Mouse (Mus musculus) cerebellum, postnatal 36 days (tissue): Measurements from ENCODE around the gene Gm20388.

Experiments
- DNase-seq, 2 experiments: peaks; one replicate each; pipeline ENCODE4 v3.0.0; 2021 to 2022; ENCODE audit warnings: mixed read lengths in 2 of 2

Gene Gm20388

GRCm38 (mm10) chr8:122512392-122512791 is 2601.8 kb downstream of the Gm20388 start:
- DNase-seq: no peak

DNA sequence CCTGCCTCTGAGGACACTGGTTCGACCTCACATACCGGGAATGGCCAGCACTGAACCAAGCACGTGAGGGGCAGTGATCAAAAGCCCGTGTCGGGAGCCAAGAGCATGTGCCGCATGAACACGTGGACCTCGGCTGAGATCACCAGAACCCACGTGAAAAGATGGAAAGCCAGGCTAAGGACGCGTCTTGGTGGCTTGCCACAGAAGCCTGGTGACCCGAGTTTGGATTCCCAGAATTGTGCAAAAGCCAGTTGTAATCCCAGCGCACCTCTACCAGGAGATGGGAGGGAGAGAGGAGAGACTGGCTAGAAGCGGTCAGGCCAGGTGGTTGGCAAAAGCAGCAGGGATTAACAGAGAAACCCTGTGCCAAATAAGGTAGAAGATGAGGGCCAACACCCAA is 2605.1 kb downstream of the Gm20388 start:
- no peak for DNase-seq

GRCm38 (mm10) chr8:122517541-122518190 is 2607.0 kb downstream of the Gm20388 start:
- DNase-seq: no peak

- no peak for DNase-seq
Measured at GRCm38 (mm10) chr8:122520611-122521010, 2610.0 kb downstream of the Gm20388 start.

- peak in 1 of 2 experiments; percentile 16 for DNase-seq
Measured at GRCm38 (mm10) chr8:122522796-122523651, 2612.4 kb downstream of the Gm20388 start.

DNA sequence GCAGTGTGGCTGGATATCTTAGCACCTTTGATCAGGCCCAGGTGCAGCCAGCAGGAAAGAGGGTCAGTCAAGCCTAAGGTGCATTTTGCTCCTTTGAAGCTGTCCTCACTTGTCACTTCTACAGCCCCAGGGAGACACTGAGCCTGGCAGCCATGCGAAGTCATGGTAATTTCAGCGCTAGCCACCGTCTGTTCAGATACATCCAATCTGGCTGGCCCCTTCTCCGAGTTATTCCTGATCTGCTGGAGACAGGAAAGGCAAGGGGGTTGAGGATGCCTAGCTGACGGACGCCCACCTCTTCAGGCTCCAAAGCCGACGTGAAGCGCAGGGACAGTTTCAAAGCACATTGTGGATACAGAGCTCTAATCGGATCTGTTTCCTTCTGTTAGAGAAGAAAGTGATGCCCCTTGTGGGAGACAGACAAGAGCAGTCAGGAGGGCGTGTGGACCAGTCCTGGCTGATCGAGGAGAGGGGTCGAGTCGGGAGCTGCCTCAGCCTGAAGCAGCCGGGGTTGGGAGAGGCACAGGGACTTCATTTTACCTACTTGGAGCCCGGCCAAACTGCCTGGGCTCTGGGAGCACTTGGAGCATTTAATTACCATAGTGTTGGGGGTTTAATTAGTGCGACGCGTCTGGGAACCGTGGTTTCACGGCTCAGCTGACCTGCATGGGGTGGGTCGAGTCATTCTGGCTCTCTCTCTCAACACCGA is 2613.2 kb downstream of the Gm20388 start:
- peak; percentile 23 to 29 for DNase-seq

- DNase-seq: no peak
Measured at GRCm38 (mm10) chr8:122524506-122524905, 2613.9 kb downstream of the Gm20388 start.

GRCm38 (mm10) chr8:122525004-122525403 is 2614.4 kb downstream of the Gm20388 start:
- no peak for DNase-seq

DNA sequence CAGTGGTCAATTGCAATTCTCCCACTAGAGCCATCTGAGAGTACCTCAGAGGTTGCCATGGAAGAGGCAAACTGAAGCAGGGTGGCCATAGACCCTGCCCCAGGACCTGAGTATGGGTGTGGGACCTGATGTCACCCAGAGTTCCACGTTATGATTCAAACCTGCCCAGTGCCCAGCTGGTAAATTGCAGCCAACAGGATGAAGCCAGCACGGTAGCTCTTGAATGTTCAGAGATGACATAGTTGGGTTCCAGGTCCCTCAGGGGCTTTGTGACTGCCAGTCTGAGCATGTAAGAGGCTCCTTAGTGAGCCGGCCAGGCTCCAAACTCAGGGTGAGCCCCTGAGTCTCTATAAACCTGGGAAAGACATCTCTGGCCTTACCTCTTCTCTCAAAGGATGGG is 2615.4 kb downstream of the Gm20388 start:
- DNase-seq: no peak

GRCm38 (mm10) chr8:122526526-122527170 is 2616.0 kb downstream of the Gm20388 start:
- no peak for DNase-seq

- DNase-seq: no peak
Measured at GRCm38 (mm10) chr8:122527937-122528336, 2617.3 kb downstream of the Gm20388 start.

DNA sequence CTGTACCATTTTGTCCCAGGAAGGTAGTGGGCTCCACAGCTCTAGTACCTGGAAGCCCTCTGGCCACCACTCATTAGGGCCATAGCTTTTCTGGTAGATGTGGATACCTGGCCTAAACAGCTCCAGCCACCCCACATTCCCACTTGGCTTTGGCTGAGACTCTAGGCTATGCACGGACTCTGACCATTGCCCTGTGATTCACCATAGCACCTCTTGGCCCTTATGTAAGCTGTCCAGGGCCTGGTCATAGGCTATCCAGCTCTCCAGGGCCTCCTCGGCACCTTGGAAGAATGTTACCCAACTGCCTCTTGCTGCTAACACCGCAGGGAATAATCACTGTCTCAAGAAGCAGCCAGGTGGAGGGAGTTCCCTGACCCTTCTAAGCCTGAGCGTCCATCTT is 2618.5 kb downstream of the Gm20388 start:
- DNase-seq: no peak

DNA sequence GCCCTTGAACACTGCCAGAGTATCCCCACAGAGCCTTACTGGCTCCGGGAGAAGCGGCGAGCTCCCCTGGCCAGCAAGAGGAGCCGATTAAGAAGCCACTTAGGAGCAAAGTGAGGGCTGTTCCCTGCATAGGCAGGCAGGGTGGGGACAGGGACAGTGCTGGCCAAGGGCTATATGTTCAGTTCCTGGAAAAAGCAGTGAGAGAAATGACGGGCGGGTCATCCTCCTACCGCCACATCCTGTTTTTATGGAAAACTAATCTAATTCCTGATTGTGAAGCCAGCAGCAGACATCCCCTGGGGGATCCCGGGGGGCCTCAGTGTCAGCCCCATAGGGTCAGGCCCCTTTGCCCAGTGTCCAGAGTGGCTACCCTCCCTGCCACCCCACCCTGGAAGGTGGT is 2620.7 kb downstream of the Gm20388 start:
- no peak for DNase-seq

DNA sequence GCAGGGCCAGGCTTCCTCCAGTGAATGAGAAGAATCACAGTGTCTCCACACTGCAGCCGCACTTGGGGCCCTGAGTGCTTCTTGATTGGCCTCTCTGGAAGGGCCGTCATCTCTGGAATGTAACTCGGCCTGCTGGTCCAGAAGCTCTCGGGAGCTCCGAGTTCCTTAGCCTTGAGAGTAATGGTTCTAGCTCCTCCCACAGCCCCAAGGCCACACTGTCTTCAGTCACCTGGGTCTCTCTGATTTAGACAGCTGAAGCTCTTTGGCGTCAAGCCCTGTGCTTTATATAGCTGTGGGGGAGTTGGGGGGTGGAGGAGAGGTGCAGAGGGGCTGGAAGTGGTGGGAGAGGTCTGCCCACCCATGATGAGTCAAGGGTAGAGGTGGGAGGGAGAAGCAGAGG is 2626.4 kb downstream of the Gm20388 start:
- no peak for DNase-seq

DNA sequence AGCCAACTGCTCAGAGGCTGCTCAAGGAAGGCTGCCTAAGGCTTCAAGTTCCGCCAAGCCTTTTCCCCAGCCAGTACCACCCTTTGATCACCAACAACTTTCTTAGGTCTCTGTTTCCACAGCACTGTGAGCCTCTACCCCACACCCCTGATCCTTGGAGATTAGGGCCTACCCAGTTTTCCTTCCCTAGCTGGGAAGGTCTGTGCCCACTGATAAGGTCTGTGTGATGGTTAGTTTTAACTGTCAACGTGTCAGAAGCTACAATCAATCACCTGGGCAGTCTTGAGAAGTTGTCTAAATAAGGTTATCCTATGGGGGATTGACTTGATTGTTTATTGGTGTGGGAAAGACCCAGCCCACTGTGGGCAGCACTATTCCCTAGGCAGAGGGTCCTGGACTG is 2627.2 kb downstream of the Gm20388 start:
- DNase-seq: no peak

DNA sequence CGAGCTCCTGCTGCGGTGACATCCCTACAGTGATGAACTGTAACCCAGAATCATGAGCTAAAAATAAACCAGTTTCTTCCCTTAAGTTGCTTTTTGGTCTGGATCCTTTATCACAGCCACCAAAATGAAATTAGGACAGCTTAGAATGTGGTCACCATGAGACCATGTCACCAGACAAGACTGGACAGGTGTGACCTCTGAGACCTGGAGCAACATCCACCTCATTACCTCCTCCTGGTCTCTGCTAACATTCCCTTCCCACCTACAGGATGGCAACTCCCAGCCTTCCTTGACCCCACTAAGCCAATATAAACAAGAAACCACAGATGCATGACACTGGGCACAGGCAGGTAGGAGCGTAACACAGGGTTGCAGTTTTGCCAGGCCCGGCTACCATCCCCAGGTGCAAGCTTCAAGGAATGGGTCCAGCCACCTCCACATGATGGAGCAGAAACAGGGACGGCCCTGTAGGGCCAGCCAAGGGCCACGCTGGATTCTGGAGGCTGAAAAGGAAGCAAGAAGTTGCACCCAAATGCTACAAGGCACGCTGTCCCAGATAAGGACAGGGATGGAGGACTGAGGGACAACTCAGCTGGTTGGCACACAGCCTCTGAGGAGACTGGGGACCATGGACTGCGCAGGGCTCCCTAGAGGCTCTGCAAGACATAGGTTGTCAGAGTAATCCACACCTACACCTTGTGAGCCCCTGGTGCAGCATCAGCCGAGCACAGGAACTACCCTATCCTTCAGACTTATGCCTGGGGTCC is 2627.9 kb downstream of the Gm20388 start:
- no peak for DNase-seq

GRCm38 (mm10) chr8:122544138-122544537 is 2633.5 kb downstream of the Gm20388 start:
- DNase-seq: no peak

DNA sequence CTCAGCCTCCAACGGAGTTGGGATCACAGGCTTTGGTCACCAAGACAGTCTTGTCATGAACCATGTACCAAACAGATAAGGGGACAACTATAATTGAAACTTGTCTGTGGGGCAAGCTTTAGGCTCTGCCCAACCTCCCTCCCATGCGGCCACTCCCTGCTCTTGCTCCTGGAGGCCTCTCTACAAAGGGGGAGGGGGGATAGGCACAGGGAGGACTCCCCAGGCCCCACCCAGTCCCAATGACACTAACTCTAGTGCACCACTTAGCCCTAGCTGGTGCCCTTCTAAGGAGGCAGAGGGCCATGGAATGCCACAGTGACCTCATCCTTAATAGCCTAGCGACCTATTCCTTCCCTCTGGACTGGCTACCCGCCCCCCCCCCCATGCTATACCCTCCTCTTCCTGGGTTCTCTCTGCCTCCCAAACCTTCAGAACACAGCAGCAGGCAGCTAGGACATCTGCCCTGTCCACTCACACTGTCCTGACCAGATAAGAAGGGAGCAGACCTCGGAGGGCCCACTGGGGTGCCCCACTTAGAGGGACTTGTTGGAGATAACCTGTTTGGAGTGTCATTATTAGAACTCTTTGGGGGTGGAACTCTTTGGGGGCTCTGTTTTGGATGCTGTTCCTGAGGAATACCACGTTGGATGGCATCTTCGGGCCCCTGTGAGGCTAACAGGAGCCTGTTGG is 2635.6 kb downstream of the Gm20388 start:
- DNase-seq: no peak

GRCm38 (mm10) chr8:122546811-122547453 is 2636.3 kb downstream of the Gm20388 start:
- DNase-seq: no peak

GRCm38 (mm10) chr8:122547815-122548214 is 2637.2 kb downstream of the Gm20388 start:
- DNase-seq: no peak

- no peak for DNase-seq
Measured at GRCm38 (mm10) chr8:122548331-122548730, 2637.7 kb downstream of the Gm20388 start.
